Mouse (Mus musculus): ENCODE measurements at regions not wholly inside any gene's neighbourhood (a gene's known extent, or its start where the extent isn't known, plus 50 kb on each side); places are given as distances from the start of the nearest gene placed in this dataset.

GRCm38 (mm10) chr6:31011407-31012020 lies 52.6 kb upstream of the Klf14 start:
- intact Hi-C loops (cut with DNase I): no loop called here
- peak; percentile 38 for DNase-seq

GRCm38 (mm10) chr6:31016566-31016965 lies 57.7 kb upstream of the Klf14 start:
- intact Hi-C loops (cut with DNase I): no loop called here

GRCm38 (mm10) chr6:31021776-31022175 lies 62.9 kb upstream of the Klf14 start:
- intact Hi-C loops (cut with DNase I): no loop called here
- DNase-seq: no peak

More at GRCm38 (mm10) chr6:31016566-31016965, 57.7 kb upstream of the Klf14 start:
- no peak for DNase-seq

DNA sequence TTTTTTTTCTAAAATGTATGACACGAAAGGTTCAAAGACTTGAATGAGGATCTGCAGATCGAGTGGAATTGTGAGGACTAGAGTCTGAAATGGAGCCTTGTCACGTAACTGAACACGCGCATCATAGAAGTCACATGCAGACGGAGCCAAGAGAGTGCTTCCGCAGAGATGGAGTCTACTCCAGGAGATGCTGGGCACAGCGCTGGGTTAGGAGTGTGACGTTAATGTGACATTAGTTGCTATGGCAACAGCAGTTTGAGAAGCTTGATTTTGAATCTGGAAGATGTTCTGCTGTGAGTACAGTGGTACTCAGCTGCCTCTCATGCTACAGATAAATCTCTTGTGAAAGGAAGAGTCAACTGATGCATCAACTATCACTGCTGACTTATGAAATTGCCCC lies 70.9 kb upstream of the Klf14 start:
- DNase-seq: no peak
- intact Hi-C loops (cut with DNase I): no loop called here

GRCm38 (mm10) chr6:31031022-31031421 lies 72.1 kb upstream of the Klf14 start:
- intact Hi-C loops (cut with DNase I): no loop called here
- no peak for DNase-seq

GRCm38 (mm10) chr6:31032147-31032546 lies 73.3 kb upstream of the Klf14 start:
- no peak for DNase-seq
- intact Hi-C loops (cut with DNase I): no loop called here

DNA sequence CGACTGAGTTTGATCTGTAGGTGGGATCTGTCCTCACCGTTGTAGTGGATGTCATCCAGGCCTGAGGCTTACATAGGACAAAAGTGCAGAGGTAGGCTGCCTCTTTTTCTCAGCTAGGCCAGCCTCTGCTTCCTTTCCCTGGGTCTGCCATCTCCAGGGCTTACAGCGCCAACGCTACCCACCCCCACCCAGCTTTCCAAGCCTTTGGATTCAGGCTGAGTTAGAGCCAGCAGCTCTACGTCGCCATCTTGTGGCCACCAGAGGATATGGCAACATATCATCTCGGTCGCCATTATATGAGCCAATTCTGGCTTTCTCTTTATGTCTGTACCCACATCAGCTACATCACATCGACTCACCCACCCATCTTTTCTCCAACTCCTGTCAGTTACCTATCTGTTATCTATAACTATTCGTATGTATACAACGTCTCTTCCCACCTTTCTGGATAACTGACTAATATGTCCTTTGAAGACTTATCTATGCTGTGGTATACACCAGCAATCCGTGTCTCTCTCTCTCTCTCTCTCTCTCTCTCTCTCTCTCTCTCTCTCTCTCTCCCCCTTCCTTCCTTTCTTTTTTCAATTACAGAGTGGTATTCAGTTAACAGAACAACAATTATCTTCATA lies 74.2 kb upstream of the Klf14 start:
- DNase-seq: peak; percentile 82
- intact Hi-C loops (cut with DNase I): no loop called here

DNA sequence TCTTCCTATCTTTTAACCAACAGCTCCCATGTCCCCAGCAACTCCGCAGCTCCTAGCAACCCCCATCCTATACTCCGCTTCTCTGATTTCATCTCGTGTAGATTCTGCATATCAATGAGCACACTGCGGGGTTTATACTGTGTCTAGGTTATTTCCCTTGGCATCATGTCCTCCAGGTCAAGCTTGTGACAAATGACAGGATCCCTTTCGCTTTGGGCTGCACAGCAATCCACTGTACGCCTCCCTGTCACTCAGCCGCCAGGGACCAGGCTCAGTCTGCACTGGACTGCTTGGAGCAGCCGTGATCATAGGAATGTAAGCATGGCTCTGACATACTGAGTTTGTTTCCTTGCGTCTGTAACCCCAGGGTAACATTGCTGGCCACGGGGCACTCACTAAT lies 75.9 kb upstream of the Klf14 start:
- intact Hi-C loops (cut with DNase I): loop anchor here (5.0 kb wide), 1 partner anchor 632 kb away; the partner anchor contains the start of gene Klhdc10
- no peak for DNase-seq

GRCm38 (mm10) chr6:31037801-31038395 lies 79.0 kb upstream of the Klf14 start:
- intact Hi-C loops (cut with DNase I): loop anchor here (5.0 kb wide), 1 partner anchor 636 kb away; the partner anchor contains the start of gene Klhdc10
- DNase-seq: peak; percentile 42

DNA sequence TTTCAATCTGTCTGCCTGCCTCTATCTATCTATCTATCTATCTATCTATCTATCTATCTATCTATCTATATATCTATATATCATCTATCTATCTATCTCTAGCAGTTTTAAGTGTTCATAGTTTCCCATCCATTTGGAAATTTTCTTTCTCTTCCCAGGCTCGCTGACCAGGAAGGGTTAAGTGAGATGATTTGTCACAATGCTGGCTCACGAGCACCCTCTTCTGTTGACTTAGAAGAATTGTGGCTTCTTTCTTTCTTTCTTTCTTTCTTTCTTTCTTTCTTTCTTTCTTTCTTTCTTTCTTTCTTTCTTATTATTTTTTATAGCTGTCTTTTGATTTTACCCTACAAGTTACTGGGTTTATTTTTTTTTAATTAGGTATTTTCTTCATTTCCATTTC lies 79.6 kb upstream of the Klf14 start:
- DNase-seq: peak; percentile 42
- intact Hi-C loops (cut with DNase I): loop anchor here (5.0 kb wide), 1 partner anchor 636 kb away; the partner anchor contains the start of gene Klhdc10

DNA sequence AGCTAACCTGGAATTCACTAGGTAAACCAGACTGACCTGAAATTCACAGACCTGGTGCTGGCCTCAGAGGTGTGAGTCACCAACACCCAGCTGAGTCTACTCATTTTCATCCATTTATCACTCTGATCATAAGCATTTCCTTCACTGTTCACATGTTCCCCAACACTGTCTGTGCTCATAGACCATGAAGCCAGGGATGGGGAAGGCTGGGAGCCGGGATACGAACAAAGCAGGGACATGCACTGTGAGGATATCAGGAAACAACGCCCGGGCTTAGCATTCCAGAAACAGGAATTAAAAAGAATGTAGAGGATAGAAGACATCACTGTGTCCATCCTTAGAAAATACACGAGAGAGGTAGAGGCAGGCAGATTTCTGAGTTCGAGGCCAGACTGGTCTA lies 80.6 kb upstream of the Klf14 start:
- intact Hi-C loops (cut with DNase I): loop anchor here (5.0 kb wide), 1 partner anchor 637 kb away; the partner anchor contains the start of gene Klhdc10
- DNase-seq: no peak

- intact Hi-C loops (cut with DNase I): no loop called here
- DNase-seq: no peak
These were observed 81.9 kb upstream of the Klf14 start for GRCm38 (mm10) chr6:31040783-31041182.

DNA sequence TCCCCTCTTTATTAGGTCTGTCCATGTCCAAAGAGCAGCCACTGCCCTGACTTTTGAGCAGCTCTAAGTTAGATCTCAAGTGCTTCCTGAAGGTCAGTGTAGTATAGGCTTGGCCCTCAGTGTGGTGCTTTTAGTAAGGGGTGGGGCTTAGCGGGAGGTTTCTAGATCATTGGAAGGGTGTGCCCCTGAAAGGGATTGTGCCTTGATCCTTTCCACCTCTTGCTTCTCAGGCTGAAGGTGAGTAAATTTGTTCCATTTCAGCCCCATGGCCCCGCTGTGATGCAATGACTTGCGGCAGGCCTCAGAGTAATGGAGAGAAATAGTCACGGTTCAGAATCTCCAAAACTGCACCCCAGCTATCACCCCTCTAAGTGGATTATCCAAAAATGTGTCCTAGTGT lies 84.5 kb upstream of the Klf14 start:
- intact Hi-C loops (cut with DNase I): no loop called here
- no peak for DNase-seq

DNA sequence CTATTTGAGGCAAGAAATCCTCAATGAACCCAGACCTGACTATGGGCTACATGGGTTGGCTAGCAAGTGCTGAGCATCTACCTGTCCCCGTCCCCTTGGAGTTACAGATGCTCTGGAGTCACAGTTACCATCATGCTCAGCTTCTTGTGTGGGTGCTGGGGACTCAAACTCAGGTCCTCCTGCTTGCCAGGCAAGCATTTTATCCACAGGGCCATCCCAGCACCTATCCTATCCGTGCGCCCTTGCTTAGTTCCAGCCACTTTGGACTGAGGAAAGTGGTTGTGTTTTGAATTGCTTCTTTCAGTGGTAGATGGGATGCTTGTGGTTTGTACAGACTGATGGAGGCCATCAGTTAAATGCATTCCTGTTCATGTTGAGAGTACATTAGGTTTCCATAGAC lies 85.0 kb upstream of the Klf14 start:
- no peak for DNase-seq
- intact Hi-C loops (cut with DNase I): no loop called here

- intact Hi-C loops (cut with DNase I): no loop called here
- DNase-seq: no peak
These were observed 87.3 kb upstream of the Klf14 start for GRCm38 (mm10) chr6:31046197-31046596.

DNA sequence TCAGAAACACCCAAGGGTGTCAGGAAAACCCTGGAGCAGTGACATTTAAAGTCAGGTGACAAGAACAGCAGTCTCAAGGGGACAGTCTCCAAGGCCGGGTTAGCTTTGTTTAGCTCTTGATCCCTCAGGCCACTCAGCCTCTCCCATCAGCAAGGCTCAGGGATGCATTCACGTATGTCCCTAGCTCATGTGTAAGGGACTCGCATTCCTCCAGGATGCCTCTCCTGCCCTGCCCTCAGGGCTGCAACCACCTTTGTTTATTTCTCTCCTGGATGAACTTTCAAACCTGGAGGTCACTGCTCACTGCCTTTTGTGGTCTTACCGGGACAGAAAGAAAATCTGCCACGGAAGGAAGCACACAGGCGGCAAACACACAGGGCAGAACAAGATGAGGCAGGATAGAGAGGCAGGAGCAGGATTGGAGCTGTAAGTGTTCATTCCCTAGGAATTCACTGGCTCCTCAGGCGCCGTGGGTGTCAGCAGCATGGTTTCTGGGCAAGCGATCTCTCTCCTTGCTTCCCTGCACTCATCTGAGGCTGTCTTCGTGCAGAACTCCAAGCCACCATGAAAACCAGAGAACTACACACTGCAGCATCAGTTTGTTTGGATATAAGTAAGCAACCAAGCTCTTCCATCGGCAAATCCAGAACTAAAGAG lies 90.2 kb upstream of the Klf14 start:
- intact Hi-C loops (cut with DNase I): no loop called here
- no peak for DNase-seq

GRCm38 (mm10) chr6:31050831-31051230 lies 92.0 kb upstream of the Klf14 start:
- no peak for DNase-seq
- intact Hi-C loops (cut with DNase I): no loop called here

- intact Hi-C loops (cut with DNase I): no loop called here
These were observed 92.9 kb upstream of the Klf14 start for GRCm38 (mm10) chr6:31051771-31052170.

GRCm38 (mm10) chr6:31053003-31053402 lies 94.1 kb upstream of the Klf14 start:
- no peak for DNase-seq
- intact Hi-C loops (cut with DNase I): no loop called here

More at GRCm38 (mm10) chr6:31051771-31052170, 92.9 kb upstream of the Klf14 start:
- DNase-seq: no peak

- intact Hi-C loops (cut with DNase I): no loop called here
- peak; percentile 25 for DNase-seq
These were observed 98.1 kb upstream of the Klf14 start for GRCm38 (mm10) chr6:31056786-31057566.

DNA sequence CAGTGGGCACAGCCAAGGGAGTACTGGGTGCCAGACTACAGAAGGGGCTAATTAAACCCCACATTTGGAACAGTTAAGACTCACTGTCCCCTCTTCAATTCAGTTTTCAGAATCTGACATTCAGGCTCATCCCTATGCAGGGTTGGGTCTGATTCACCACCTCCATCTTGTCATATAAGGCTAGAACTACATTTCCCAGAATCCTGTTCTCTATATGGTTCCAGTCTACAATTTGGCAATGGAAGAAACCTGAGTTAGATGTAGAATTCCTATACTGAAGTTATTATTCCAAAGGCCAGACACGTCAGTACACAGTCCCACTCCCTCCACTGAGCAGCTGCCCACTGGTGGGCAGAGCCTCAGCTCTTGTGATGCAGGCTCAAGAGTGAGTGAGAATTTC lies 99.4 kb upstream of the Klf14 start:
- DNase-seq: no peak
- intact Hi-C loops (cut with DNase I): no loop called here

All from left cerebral cortex, postnatal 4 days (tissue).